Mouse (Mus musculus): Measurements from ENCODE around the gene Fabp1. TPM values are rescaled to one million over a fixed set of nuclear protein-coding genes. Genes with fewer than 3 reads are reported as not detected.

Fabp1 gene
- polyA plus RNA-seq (2017; shearing (Covaris generic)): not detected

DNA sequence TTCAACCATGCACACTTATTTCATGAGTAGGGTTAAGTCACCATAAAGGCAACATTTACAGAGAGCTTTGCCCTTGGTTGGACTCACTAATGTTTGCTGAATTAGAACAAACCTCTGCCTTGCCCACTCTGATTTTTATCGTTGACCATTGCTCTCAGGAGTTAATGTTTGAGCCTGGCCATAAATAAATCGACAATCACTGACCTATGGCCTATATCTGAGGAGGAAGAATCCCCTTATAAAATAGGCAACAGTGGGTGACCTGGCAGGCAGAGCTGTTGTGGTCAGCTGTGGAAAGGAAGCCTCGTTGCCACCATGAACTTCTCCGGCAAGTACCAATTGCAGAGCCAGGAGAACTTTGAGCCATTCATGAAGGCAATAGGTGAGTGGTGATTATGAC lies at the start of gene Fabp1:
TSS of gene Fabp1 (plus strand) at position 216 of the 400 bp plus-strand sequence.

Other genes starting within 250 kb of the Fabp1 start
- gene Foxi3, start 243.3 kb upstream of the Fabp1 start, polyA plus RNA-seq (2017; shearing (Covaris generic)): not detected
- gene Thnsl2, start 55.4 kb upstream of the Fabp1 start, polyA plus RNA-seq (2017; shearing (Covaris generic)): 1 to 10 TPM; 2.4 to 4.1 TPM
- gene Krcc1, start 71.8 kb downstream of the Fabp1 start, polyA plus RNA-seq (2017; shearing (Covaris generic)): 10 to 100 TPM; 80.5 to 88.5 TPM
- not detected for gene Smyd1, start 122.4 kb downstream of the Fabp1 start, polyA plus RNA-seq (2017; shearing (Covaris generic))
- gene Cd8b1, start 123.0 kb downstream of the Fabp1 start, polyA plus RNA-seq (2017; shearing (Covaris generic)): 10 to 100 TPM; 24.3 to 30.2 TPM
- gene Cd8a, start 173.6 kb downstream of the Fabp1 start, polyA plus RNA-seq (2017; shearing (Covaris generic)): 1 to 10 TPM; 1.9 to 4.6 TPM
- gene Rmnd5a, start 240.8 kb downstream of the Fabp1 start, polyA plus RNA-seq (2017; shearing (Covaris generic)): 10 to 100 TPM; 33.4 to 43.4 TPM

Measured in activated CD4-positive, CD25-positive, alpha-beta regulatory T cell (primary cell).